Mouse (Mus musculus) midbrain, embryonic 13.5 days (tissue): ENCODE results near the gene Amz1. TPM values are rescaled to one million over a fixed set of nuclear protein-coding genes. Genes with fewer than 3 reads are reported as not detected.

Source experiments
- ATAC-seq: fragments of 200-750 bp; cut with Nextera tagmentation; 2 replicates; pipeline ENCODE4 v1.8.0; 2017; ENCODE audit warnings: mild to moderate bottlenecking, moderate TSS enrichment, moderate library complexity
- H3K27ac ChIP-seq: fragments of 300-500 bp; sonication (generic); 2 replicates; pipeline ENCODE4 v1.5.1; 2015; ENCODE audit warnings: inconsistent platforms, mild to moderate bottlenecking, moderate library complexity
- H3K27me3 ChIP-seq: fragments of 300-500 bp; sonication (generic); 2 replicates; pipeline ENCODE4 v1.6.1; 2015; ENCODE audit warnings: mild to moderate bottlenecking, inconsistent platforms
- H3K36me3 ChIP-seq: fragments of 300-500 bp; sonication (generic); 2 replicates; pipeline ENCODE4 v1.6.1; 2015; ENCODE audit warnings: mild to moderate bottlenecking, inconsistent platforms
- H3K4me1 ChIP-seq: fragments of 300-500 bp; sonication (generic); replicated peaks from 2 replicates; pipeline ENCODE4 v1.6.1; 2015; ENCODE audit warnings: inconsistent platforms
- H3K4me2 ChIP-seq: fragments of 300-500 bp; sonication (generic); replicated peaks from 2 replicates; pipeline ENCODE4 v1.6.1; 2015; ENCODE audit warnings: moderate library complexity, mild to moderate bottlenecking, inconsistent platforms
- H3K4me3 ChIP-seq: fragments of 300-500 bp; sonication (generic); replicated peaks from 2 replicates; pipeline ENCODE4 v1.5.1; 2015; ENCODE audit warnings: mild to moderate bottlenecking, inconsistent platforms
- H3K9ac ChIP-seq: fragments of 300-500 bp; sonication (generic); replicated peaks from 2 replicates; pipeline ENCODE4 v1.6.1; 2015; ENCODE audit warnings: mild to moderate bottlenecking, inconsistent platforms
- H3K9me3 ChIP-seq: fragments of 300-500 bp; sonication (generic); 2 replicates; pipeline ENCODE4 v1.6.1; 2016; ENCODE audit warnings: mild to moderate bottlenecking, inconsistent platforms
- whole genome bisulfite sequencing: fragments of 180-500 bp; shearing (Covaris S2); methylation state at CpG from one replicate; pipeline ENCODE4 v1.1.7; 2015; 5-methylcytosine and 5-hydroxymethylcytosine counted together
- polyA plus RNA-seq: library from polyadenylated mRNA; unstranded; fragments of >200 nt; fragmentation: Nextera tagmentation; extraction: Ambion mirVana; gene quantifications from 2 replicates; pipeline ENCODE4 v1.2.1, GENCODE M21; 2015

Amz1 gene
- polyA plus RNA-seq, 1 experiment from 2014 or later = 2.1 TPM

DNA sequence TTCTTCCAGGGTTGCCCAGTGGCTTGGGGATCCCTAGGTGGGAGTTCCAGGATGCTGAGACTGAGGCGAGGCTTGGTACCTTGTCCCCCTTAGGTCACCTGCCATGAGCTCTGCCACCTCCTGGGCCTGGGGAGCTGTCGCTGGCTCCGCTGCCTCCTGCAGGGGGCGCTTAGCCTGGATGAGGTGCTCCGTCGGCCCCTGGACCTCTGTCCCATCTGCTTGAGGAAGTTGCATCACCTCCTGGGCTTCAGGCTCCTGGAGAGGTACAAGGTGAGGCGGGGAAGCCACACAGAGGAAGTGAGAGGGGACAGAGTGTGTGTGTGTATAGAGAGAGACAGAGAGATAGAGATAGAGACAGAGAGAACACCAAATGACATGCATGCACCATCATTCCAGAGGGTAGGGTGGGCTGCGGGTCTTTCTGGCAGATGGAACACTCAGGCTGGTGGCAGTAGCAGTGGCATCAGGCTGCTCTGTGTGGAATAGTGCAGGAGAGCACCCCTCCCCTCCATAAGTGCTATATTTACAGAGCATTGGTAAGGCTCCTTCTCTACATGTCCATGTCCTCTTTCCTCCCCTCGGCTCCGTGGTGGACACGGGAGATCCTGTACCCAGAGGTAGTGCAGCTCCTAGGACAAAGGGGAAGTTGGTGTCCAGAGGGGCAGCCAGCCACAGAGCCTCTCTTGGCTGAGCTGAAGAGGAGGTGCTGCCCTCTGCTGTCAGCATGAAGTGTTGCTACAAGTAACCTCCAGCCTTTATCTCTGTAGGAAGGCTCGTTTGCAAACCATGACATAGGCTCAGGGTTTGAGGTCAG lies 25.3 kb downstream of the Amz1 start:
- Histone ChIP-seq H3K9me3 (peaks cover 5% of the 10 kb centered on the region; the same call in 1 of the 2 replicates), H3K9ac (peak overlapping the region; percentile 58), H3K4me2 (peak overlapping the region; percentile 46), H3K36me3 (no peaks in the 10 kb centered on the region), H3K27ac (peak overlapping the region; percentile 61; the same call in 1 of the 2 replicates), H3K4me3 (peak overlapping the region; percentile 27), H3K4me1 (peaks cover 8% of the 10 kb centered on the region), H3K27me3 (no peaks in the 10 kb centered on the region)
- WGBS = 21% methylated on average over 12 of the region's 12 CpGs
- ATAC-seq = peak; percentile 88

DNA sequence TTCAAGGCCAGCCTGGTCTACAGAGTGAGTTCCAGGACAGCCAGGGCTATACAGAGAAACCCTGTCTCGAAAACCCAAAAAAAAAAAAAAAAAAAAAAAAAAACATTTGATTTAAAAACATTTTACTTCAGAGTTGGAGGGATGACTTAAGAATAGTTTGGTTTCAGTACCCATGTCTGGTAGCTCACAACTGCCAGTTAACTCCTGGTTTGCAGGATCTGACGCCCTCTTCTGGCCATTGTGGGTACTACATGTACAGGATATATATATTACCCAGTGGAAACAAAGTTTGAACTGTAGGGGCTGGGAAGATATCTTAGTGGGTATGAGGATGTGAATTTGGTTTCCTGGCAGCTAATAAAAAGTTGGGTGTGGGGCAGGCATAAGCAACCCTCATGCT lies 27.0 kb downstream of the Amz1 start:
- WGBS = 0% methylated on average over 1 of the region's 2 CpGs
- H3K9ac ChIP-seq = no peak overlapping the region
- no peak for ATAC-seq
- no peak overlapping the region for H3K27ac ChIP-seq
- no peaks in the 10 kb centered on the region for H3K27me3 ChIP-seq
- peaks cover 5% of the 10 kb centered on the region; the same call in 1 of the 2 replicates for H3K9me3 ChIP-seq
- H3K4me2 ChIP-seq = no peak overlapping the region
- H3K4me1 ChIP-seq = peaks cover 8% of the 10 kb centered on the region
- H3K4me3 ChIP-seq = no peak overlapping the region
- H3K36me3 ChIP-seq = 0 out of 2 replicates have a peak, but pooled peaks cover 4% of the 10 kb centered on the region

DNA sequence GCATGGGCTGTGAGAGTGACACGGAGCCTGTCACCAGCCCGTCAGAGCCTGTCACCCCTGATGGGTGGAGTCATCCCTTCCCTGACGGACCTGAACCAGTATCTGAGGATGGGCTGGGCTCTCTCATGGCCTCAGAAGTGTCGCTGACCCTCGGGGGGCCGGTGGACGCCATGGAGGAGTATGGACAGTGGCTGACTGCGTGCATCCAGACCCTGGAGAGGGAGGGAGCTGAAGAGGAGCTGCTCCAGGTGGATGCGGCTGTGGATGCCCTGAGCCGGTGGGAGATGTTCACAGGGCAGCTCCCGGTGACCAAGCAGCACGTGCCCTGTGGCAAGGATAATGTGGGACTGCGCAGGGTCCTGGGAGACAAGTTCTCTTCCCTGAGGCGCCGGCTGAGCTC lies 28.1 kb downstream of the Amz1 start:
- H3K36me3 ChIP-seq = peaks cover 10% of the 10 kb centered on the region; the same call in 1 of the 2 replicates
- no peaks in the 10 kb centered on the region for H3K27me3 ChIP-seq
- 93% methylated on average over 15 of the region's 15 CpGs for WGBS
- no peak overlapping the region for H3K4me3 ChIP-seq
- H3K4me2 ChIP-seq = no peak overlapping the region
- no peak overlapping the region for H3K27ac ChIP-seq
- no peak for ATAC-seq
- H3K9ac ChIP-seq = no peak overlapping the region
- H3K4me1 ChIP-seq = peaks cover 8% of the 10 kb centered on the region
- H3K9me3 ChIP-seq = peaks cover 5% of the 10 kb centered on the region; the same call in 1 of the 2 replicates

DNA sequence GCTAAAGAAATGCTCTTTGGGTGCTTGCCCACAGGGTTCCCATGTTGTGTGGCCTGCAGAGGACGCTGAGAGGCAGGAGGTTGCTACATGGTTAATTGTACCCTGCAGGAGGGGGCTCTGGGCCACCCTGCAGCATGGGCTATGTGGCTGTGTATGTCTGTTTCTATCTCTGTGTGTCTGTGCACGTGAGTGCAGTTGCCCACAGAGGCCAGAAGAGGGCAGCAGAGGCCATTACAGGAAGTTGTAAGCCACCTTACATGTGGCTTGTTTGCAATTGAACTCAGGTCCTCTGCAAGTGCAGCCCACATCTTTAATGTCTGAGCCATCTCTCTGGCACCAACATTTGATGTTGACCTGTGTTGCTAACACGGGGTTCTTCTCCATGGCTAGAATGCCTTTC lies 28.7 kb downstream of the Amz1 start:
- no peaks in the 10 kb centered on the region for H3K27me3 ChIP-seq
- H3K36me3 ChIP-seq = peaks cover 16% of the 10 kb centered on the region
- no peak for ATAC-seq
- no peak overlapping the region for H3K27ac ChIP-seq
- H3K4me1 ChIP-seq = peaks cover 8% of the 10 kb centered on the region
- H3K4me2 ChIP-seq = no peak overlapping the region
- no peak overlapping the region for H3K9ac ChIP-seq
- 91% methylated on average over 3 of the region's 3 CpGs for WGBS
- no peak overlapping the region for H3K4me3 ChIP-seq
- H3K9me3 ChIP-seq = peaks cover 5% of the 10 kb centered on the region; the same call in 1 of the 2 replicates

DNA sequence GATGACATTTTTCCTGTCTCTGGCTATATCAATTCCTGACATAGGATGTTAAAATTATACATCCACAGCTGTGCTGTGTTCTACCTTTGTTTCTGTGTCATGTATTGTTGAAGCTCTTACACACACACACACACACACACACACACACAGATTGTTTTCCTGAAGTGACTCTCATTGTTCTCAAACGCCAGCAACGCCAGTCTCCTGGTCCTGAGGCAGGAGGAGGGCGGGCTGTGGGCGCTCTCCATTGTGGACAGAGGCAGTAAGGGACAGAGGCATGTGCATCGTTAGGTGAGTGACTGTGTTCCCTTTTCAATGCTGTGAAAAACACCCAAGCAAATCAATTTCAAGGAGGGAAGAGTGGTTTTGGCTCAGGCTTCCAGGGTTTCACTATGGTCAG lies 29.3 kb downstream of the Amz1 start:
- H3K27me3 ChIP-seq = no peaks in the 10 kb centered on the region
- H3K36me3 ChIP-seq = peaks cover 22% of the 10 kb centered on the region
- 69% methylated on average over 5 of the region's 5 CpGs for WGBS
- peaks cover 8% of the 10 kb centered on the region for H3K4me1 ChIP-seq
- H3K4me3 ChIP-seq = no peak overlapping the region
- peaks cover 5% of the 10 kb centered on the region; the same call in 1 of the 2 replicates for H3K9me3 ChIP-seq
- H3K4me2 ChIP-seq = no peak overlapping the region
- no peak overlapping the region for H3K9ac ChIP-seq
- ATAC-seq = no peak
- H3K27ac ChIP-seq = no peak overlapping the region

DNA sequence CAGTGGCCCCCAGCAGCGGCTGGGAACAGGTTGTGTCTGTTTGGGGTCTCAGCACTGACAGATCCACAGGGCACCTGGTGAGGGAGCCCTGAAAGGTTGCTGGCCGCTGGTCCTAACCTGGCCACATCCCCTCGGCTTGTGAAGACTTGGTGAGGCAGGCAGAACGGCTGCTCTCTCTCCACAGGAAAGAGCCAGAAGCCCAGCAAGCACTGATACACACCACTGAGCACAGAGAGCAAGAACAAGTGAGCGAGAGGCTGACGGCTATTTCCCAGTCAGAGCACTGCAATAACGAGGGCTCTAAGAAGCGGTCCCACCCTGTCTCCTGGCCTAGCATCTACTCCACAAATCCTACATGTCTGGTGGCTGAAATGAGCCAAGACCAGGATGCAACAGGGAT lies 34.9 kb downstream of the Amz1 start:
- Histone ChIP-seq H3K4me1 (0 out of 2 replicates have a peak, but pooled peaks cover 3% of the 10 kb centered on the region), H3K27me3 (no peaks in the 10 kb centered on the region), H3K36me3 (peaks cover 63% of the 10 kb centered on the region), H3K27ac (no peak overlapping the region), H3K9ac (no peak overlapping the region), H3K4me3 (no peak overlapping the region), H3K4me2 (no peak overlapping the region), H3K9me3 (no peaks in the 10 kb centered on the region)
- 76% methylated on average over 8 of the region's 8 CpGs for WGBS
- no peak for ATAC-seq

DNA sequence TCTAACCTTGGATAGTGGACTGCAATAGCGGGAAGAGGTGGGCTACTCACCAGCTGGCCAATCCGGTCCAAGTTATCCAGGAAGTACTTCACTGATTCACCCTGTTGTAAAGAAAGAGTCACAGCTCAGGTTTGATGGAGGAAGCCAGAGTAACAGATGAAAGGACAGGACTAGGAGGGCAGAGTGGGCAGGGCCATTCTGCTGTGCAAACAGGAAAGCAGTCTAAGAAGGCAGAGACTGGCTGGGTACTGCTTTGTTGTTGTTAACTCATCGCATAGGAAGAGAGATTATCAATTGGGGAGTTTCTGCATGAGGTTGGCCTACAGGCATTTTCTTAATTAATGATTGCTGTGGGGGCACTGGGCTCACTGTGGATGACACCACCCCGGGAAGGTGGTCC lies 38.6 kb downstream of the Amz1 start:
- H3K4me3 ChIP-seq = no peak overlapping the region
- no peak overlapping the region for H3K4me2 ChIP-seq
- H3K36me3 ChIP-seq = peaks cover 48% of the 10 kb centered on the region
- H3K9me3 ChIP-seq = no peaks in the 10 kb centered on the region
- no peaks in the 10 kb centered on the region for H3K27me3 ChIP-seq
- ATAC-seq = no peak
- no peak overlapping the region for H3K27ac ChIP-seq
- H3K9ac ChIP-seq = no peak overlapping the region
- 95% methylated on average over 4 of the region's 4 CpGs for WGBS
- H3K4me1 ChIP-seq = peaks cover 6% of the 10 kb centered on the region

DNA sequence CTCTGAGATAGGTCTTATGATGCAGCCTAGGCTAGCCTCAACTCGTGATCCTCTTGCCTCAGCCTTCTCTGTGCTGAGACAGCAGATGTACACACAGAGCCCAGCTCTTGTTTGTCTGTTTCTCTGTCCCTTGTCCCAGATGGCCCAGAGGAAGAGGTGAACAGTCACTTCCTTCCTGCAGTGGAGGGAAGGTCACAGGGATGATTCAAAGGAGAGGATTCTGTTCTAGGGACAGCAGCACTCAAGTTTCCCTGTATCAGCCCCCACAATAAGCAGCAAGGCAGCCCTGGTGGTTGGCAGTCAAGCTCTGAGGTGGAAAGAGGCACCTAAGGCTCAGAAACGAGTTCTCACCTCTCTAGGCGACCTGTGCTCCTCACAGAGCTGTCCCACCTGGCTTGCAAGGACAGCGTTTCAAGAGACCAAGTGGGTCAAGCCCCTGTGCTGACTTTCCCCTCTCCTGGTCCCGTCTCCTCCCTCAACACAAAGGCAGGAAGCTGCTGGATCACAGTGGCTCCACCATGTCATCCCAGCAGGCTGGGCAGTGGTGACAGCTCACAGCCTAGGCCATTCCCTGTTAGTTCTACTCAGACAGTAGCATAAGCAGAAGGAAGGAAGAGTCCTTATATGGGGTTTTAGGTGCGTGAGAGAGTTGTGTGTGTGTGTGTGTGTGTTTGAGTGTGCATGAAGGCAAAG lies 41.1 kb downstream of the Amz1 start:
- Histone ChIP-seq H3K9ac (no peak overlapping the region), H3K36me3 (peaks cover 23% of the 10 kb centered on the region), H3K9me3 (no peaks in the 10 kb centered on the region), H3K27ac (no peak overlapping the region), H3K27me3 (no peaks in the 10 kb centered on the region), H3K4me2 (no peak overlapping the region), H3K4me1 (peaks cover 29% of the 10 kb centered on the region), H3K4me3 (no peak overlapping the region)
- no peak for ATAC-seq
- 74% methylated on average over 6 of the region's 6 CpGs for WGBS

DNA sequence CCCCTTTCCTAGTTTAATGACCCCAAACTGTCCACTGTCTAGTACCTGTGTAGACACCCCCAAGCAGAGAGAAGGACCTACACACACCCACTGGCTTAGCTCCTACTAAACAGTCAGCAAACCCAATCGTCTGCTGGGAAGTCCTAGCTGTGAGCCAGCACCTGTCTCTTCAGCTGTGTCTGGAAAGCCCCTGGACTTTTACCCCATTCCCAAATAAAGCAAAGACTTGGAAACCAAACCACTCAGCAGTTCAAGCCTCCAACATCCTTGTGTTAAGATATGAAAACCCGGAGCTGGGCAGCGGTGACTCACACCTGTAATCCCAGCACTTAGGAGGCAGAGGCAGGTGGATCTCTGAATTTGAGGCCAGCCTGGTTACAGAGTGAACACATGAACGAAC lies 42.6 kb downstream of the Amz1 start:
- Histone ChIP-seq H3K36me3 (peaks cover 8% of the 10 kb centered on the region), H3K4me1 (peaks cover 35% of the 10 kb centered on the region), H3K9me3 (no peaks in the 10 kb centered on the region), H3K27me3 (no peaks in the 10 kb centered on the region), H3K9ac (no peak overlapping the region), H3K4me3 (no peak overlapping the region), H3K27ac (no peak overlapping the region), H3K4me2 (no peak overlapping the region)
- WGBS = 94% methylated on average over 4 of the region's 4 CpGs
- ATAC-seq = no peak

DNA sequence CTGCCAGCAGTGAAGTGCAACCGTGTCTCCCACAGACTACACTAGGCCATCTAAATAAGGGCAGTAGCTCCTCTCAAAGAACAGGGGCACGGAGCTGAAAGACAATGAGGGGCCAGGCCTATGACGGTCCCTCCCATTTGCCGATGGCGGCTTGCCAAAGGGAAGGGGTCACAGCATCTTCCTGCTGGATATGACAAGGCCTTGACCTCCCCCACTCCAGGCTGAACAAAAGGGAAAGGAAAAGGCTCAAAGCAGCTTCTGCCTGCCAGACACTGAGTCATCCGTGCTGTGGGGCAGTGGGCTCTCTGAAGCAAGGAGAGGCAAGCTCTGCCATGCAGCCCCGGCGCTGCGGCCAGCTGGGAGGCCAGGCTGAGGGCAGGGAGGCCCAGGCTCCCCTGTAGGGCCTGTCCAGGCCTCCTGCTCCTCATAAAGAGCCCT lies 43.8 kb downstream of the Amz1 start:
- H3K4me3 ChIP-seq = no peak overlapping the region
- peak overlapping the region; percentile 44; the same call in 1 of the 2 replicates for H3K9ac ChIP-seq
- H3K36me3 ChIP-seq = no peaks in the 10 kb centered on the region
- peak overlapping the region; percentile 89 for H3K27ac ChIP-seq
- 13% methylated on average over 9 of the region's 9 CpGs for WGBS
- no peak overlapping the region; the same call in 1 of the 2 replicates for H3K4me2 ChIP-seq
- H3K27me3 ChIP-seq = no peaks in the 10 kb centered on the region
- peaks cover 43% of the 10 kb centered on the region for H3K4me1 ChIP-seq
- no peaks in the 10 kb centered on the region for H3K9me3 ChIP-seq
- peak; percentile 60 for ATAC-seq

DNA sequence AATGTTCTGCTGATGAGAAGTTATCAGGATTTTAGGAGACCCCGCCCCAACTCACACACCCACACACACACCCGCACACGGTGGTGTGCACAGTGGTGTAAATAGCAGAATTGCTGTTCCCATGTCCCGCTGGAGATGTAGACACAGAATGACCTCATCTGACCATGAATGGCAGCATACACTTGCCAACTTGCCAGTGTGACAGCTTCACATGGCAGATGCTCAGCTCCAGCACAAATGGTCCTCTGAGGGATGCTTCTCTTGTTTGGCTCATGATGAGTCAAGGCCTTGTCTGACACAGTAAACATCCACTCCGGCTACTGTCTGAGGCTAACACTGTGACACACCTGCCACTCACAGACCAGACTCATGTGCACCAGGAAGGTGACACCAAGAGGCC lies 44.4 kb downstream of the Amz1 start:
- no peaks in the 10 kb centered on the region for H3K9me3 ChIP-seq
- H3K27me3 ChIP-seq = no peaks in the 10 kb centered on the region
- H3K9ac ChIP-seq = no peak overlapping the region
- no peak for ATAC-seq
- H3K4me1 ChIP-seq = peaks cover 43% of the 10 kb centered on the region
- H3K27ac ChIP-seq = peak overlapping the region; percentile 89
- H3K36me3 ChIP-seq = no peaks in the 10 kb centered on the region
- H3K4me2 ChIP-seq = no peak overlapping the region; the same call in 1 of the 2 replicates
- 80% methylated on average over 5 of the region's 5 CpGs for WGBS
- H3K4me3 ChIP-seq = no peak overlapping the region

DNA sequence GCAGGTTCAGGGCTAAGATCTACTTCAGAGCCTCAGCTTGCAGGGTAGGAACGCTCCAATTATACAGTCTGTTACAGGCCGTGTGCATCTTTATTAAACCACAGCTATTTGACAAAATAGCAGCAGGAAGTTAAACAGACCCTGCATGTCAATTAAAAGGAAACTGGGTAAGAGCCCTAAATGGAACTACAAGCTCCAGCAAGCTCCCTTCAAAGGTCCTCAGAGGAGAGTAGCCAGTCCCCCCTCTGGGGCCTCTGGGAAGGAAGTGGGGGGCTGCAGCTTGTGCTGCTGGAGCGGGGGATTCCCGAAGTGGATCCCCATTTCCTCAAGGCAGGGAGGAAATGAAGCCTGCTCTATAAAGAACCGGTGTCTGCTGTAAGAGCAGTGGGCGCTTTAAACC lies 47.7 kb downstream of the Amz1 start:
- WGBS = 51% methylated on average over 6 of the region's 6 CpGs
- H3K9me3 ChIP-seq = no peaks in the 10 kb centered on the region
- no peak overlapping the region for H3K4me3 ChIP-seq
- H3K9ac ChIP-seq = no peak overlapping the region
- ATAC-seq = no peak
- H3K36me3 ChIP-seq = 0 out of 2 replicates have a peak, but pooled peaks cover 3% of the 10 kb centered on the region
- no peaks in the 10 kb centered on the region for H3K27me3 ChIP-seq
- H3K4me2 ChIP-seq = no peak overlapping the region
- peak overlapping the region; percentile 75 for H3K27ac ChIP-seq
- peaks cover 43% of the 10 kb centered on the region for H3K4me1 ChIP-seq
